ENCODE assay signal across 16 mouse cellular contexts in genomic region chr7:90252946-90253345, GRCm38 (mm10). TPM values are rescaled to one million over a fixed set of nuclear protein-coding genes. Genes with fewer than 3 reads are reported as not detected.
DNase-seq lines count a peak whose midpoint lies in the region; ATAC-seq and TF ChIP-seq lines count a peak whose summit lies in the region.
"Had no signal": no experiment of that assay in that cellular context is flagged by ENCODE, and none has a peak within 500 bp of the region (broad histone marks: within the 10 kb centered on the region; RNA-seq: fewer than 3 reads in every experiment).

No protein-coding gene starts in this region.

- no peaks in the 10 kb centered on the region for H3K9me3 ChIP-seq in forebrain, postnatal 0 days (ENCODE audit: low read length)
- H3K9me3 ChIP-seq in forebrain, embryonic 10.5 days = no peaks in the 10 kb centered on the region
- H3K9me3 ChIP-seq in E14TG2a.4 (ENCODE audit: low read length) = peaks cover 4% of the 10 kb centered on the region; the same call in 1 of the 2 replicates
- H3K9me3 ChIP-seq: embryonic facial prominence, embryonic 13.5 days; forebrain, embryonic 15.5 days; heart, embryonic 10.5 days; megakaryocyte, embryonic 14.5 days had no signal

- H3K27me3 ChIP-seq in forebrain, postnatal 0 days (ENCODE audit: insufficient read depth, low read length) = no peaks in the 10 kb centered on the region
- no peaks in the 10 kb centered on the region for H3K27me3 ChIP-seq in forebrain, embryonic 10.5 days (ENCODE audit: poor library complexity, severe bottlenecking)
- no peaks in the 10 kb centered on the region for H3K27me3 ChIP-seq in E14TG2a.4 (ENCODE audit: insufficient read depth, low read length)
- H3K27me3 ChIP-seq: embryonic facial prominence, embryonic 13.5 days; forebrain, embryonic 15.5 days; megakaryocyte, embryonic 14.5 days had no signal

- no peak overlapping the region for H3K9ac ChIP-seq in forebrain, postnatal 0 days
- H3K9ac ChIP-seq: embryonic facial prominence, embryonic 13.5 days; forebrain, embryonic 15.5 days had no signal

- 71% methylated on average over 5 of the region's 5 CpGs for WGBS in forebrain, postnatal 0 days
- 77% methylated on average over 5 of the region's 5 CpGs for WGBS in forebrain, embryonic 10.5 days

- no peak overlapping the region for H3K27ac ChIP-seq in forebrain, postnatal 0 days (ENCODE audit: low read depth, low read length)
- H3K27ac ChIP-seq in forebrain, embryonic 10.5 days = no peak overlapping the region
- H3K27ac ChIP-seq: embryonic facial prominence, embryonic 13.5 days; forebrain, embryonic 15.5 days; heart, embryonic 10.5 days had no signal

- no peaks in the 10 kb centered on the region for H3K4me1 ChIP-seq in forebrain, postnatal 0 days (ENCODE audit: insufficient read depth)
- no peaks in the 10 kb centered on the region for H3K4me1 ChIP-seq in forebrain, embryonic 10.5 days
- H3K4me1 ChIP-seq in E14TG2a.4 (replicated peaks; ENCODE audit: low read depth, low read length) = no peaks in the 10 kb centered on the region
- H3K4me1 ChIP-seq: embryonic facial prominence, embryonic 13.5 days; forebrain, embryonic 15.5 days; heart, embryonic 10.5 days had no signal

- no peak for DNase-seq in forebrain, postnatal 0 days
- no peak for DNase-seq in forebrain, embryonic 10.5 days (ENCODE audit: extremely low spot score, low spot score)
- DNase-seq in kidney, postnatal 10 days = peak; percentile 32
- DNase-seq in kidney, postnatal 4 days = no peak
- DNase-seq in spleen, postnatal 4 days (ENCODE audit: low spot score in 2 of 2) = no peak
- no peak for DNase-seq in ovary, postnatal 36 days (ENCODE audit: low spot score)
- DNase-seq: thymus, postnatal 14 days had no signal

- no peak for ATAC-seq in forebrain, postnatal 0 days
- ATAC-seq in common myeloid progenitor, adult 5-6 weeks (replicated peaks; ENCODE audit: low read depth, poor library complexity, severe bottlenecking) = 0 out of 2 replicates have a peak, but pooled peaks have one; percentile 42
- ATAC-seq: forebrain, embryonic 15.5 days; hindbrain, embryonic 16.5 days had no signal

- H3K4me3 ChIP-seq in forebrain, postnatal 0 days (ENCODE audit: low read depth, low read length) = no peak overlapping the region
- no peak overlapping the region for H3K4me3 ChIP-seq in forebrain, embryonic 10.5 days
- no peak overlapping the region for H3K4me3 ChIP-seq in E14TG2a.4 (replicated peaks; ENCODE audit: low read length)
- H3K4me3 ChIP-seq: embryonic facial prominence, embryonic 13.5 days; forebrain, embryonic 15.5 days; heart, embryonic 10.5 days; megakaryocyte, embryonic 14.5 days had no signal

- H3K36me3 ChIP-seq in forebrain, postnatal 0 days (ENCODE audit: insufficient read depth) = no peaks in the 10 kb centered on the region
- no peaks in the 10 kb centered on the region for H3K36me3 ChIP-seq in forebrain, embryonic 10.5 days (replicated peaks)
- H3K36me3 ChIP-seq in E14TG2a.4 (ENCODE audit: insufficient read depth, low read length) = no peaks in the 10 kb centered on the region
- H3K36me3 ChIP-seq: embryonic facial prominence, embryonic 13.5 days; forebrain, embryonic 15.5 days; heart, embryonic 10.5 days had no signal

- no peak overlapping the region for H3K4me2 ChIP-seq in forebrain, postnatal 0 days (ENCODE audit: low read depth)
- H3K4me2 ChIP-seq: embryonic facial prominence, embryonic 13.5 days; forebrain, embryonic 15.5 days had no signal

- peak; percentile 38; the same call in 1 of the 2 replicates for TF ChIP-seq CTCF in forebrain, postnatal 0 days (IDR thresholded peaks at IDR 0.05; ENCODE audit: low read depth)
- peak; percentile 32 for TF ChIP-seq CTCF in E14TG2a.4 (conservative IDR thresholded peaks at IDR 0.05; ENCODE audit: low read length)

RNA-seq across cellular contexts. Expression of gene Ccdc83, which starts 12.6 kb away (rescaled TPM):
- total RNA-seq in forebrain, postnatal 0 days (2014; rRNA removed) = not detected in 2 replicates
- not detected in 2 replicates for polyA plus RNA-seq in forebrain, postnatal 0 days (2015; fragmentation: Nextera tagmentation; extraction: Ambion mirVana)
- not detected in 2 replicates for polyA plus RNA-seq in forebrain, embryonic 10.5 days (2016; fragmentation: Nextera tagmentation; extraction: Ambion mirVana)
- not detected in 2 replicates for total RNA-seq in common myeloid progenitor, adult 5-6 weeks (2017)
- total RNA-seq: layer of hippocampus, postnatal 25 days; liver, adult 2 months had no signal
- polyA plus RNA-seq: embryonic facial prominence, embryonic 13.5 days; forebrain, embryonic 15.5 days; hindbrain, embryonic 16.5 days; liver, adult 2 months had no signal

RNA-seq across cellular contexts. Expression of gene Sytl2, which starts 49.1 kb away (rescaled TPM):
- total RNA-seq in forebrain, postnatal 0 days (2014; rRNA removed) = 6.4 and 6.5 TPM in 2 replicates
- polyA plus RNA-seq in forebrain, postnatal 0 days (2015; fragmentation: Nextera tagmentation; extraction: Ambion mirVana) = 4.9 and 5.2 TPM in 2 replicates
- 1.5 and 2.0 TPM in 2 replicates for polyA plus RNA-seq in forebrain, embryonic 10.5 days (2016; fragmentation: Nextera tagmentation; extraction: Ambion mirVana)
- total RNA-seq in common myeloid progenitor, adult 5-6 weeks (2017) = 0.39 TPM in 1 of 2 replicates, not detected in the other
